Mouse (Mus musculus): ENCODE measurements at regions not wholly inside any gene's neighbourhood (a gene's known extent, or its start where the extent isn't known, plus 50 kb on each side); places are given as distances from the start of the nearest gene placed in this dataset.

GRCm38 (mm10) chr3:148343633-148344361 lies 646.6 kb downstream of the Adgrl2 start:
- H3K9me3 ChIP-seq (replicated peaks), result no peaks in the 10 kb centered on the region

GRCm38 (mm10) chr3:148343256-148343632 lies 647.1 kb downstream of the Adgrl2 start:
- Histone ChIP-seq H3K4me3 (no peak overlapping the region), H3K27ac (no peak overlapping the region), H3K36me3 (no peaks in the 10 kb centered on the region), H3K9me3 (replicated peaks) (no peaks in the 10 kb centered on the region), H3K9ac (no peak overlapping the region), H3K27me3 (replicated peaks) (no peaks in the 10 kb centered on the region), H3K4me1 (no peaks in the 10 kb centered on the region), H3K4me2 (no peak overlapping the region)
- ATAC-seq, result no peak
- 34% methylated on average over 3 of the region's 3 CpGs for WGBS (ENCODE audit: insufficient replicate concordance)

More at GRCm38 (mm10) chr3:148343633-148344361, 646.6 kb downstream of the Adgrl2 start:
- H3K27ac ChIP-seq, result no peak overlapping the region
- ATAC-seq, result no peak
- H3K4me2 ChIP-seq, result no peak overlapping the region
- WGBS (ENCODE audit: insufficient replicate concordance), result 39% methylated on average over 10 of the region's 10 CpGs
- no peak overlapping the region for H3K9ac ChIP-seq
- no peaks in the 10 kb centered on the region for H3K36me3 ChIP-seq
- no peaks in the 10 kb centered on the region for H3K27me3 ChIP-seq (replicated peaks)
- H3K4me1 ChIP-seq, result no peaks in the 10 kb centered on the region
- no peak overlapping the region for H3K4me3 ChIP-seq

- ATAC-seq, result no peak
- Histone ChIP-seq H3K4me1 (no peaks in the 10 kb centered on the region), H3K9me3 (replicated peaks) (no peaks in the 10 kb centered on the region), H3K27ac (no peak overlapping the region), H3K36me3 (no peaks in the 10 kb centered on the region), H3K4me2 (no peak overlapping the region), H3K27me3 (replicated peaks) (no peaks in the 10 kb centered on the region), H3K4me3 (no peak overlapping the region), H3K9ac (no peak overlapping the region)
- WGBS (ENCODE audit: insufficient replicate concordance), result 68% methylated on average over 2 of the region's 2 CpGs
Measured at GRCm38 (mm10) chr3:148339258-148339657, 651.1 kb downstream of the Adgrl2 start.

- Histone ChIP-seq H3K9me3 (replicated peaks) (no peaks in the 10 kb centered on the region), H3K27ac (no peak overlapping the region), H3K9ac (no peak overlapping the region), H3K36me3 (no peaks in the 10 kb centered on the region), H3K4me3 (no peak overlapping the region), H3K4me2 (peak overlapping the region; percentile 32), H3K4me1 (no peaks in the 10 kb centered on the region), H3K27me3 (replicated peaks) (no peaks in the 10 kb centered on the region)
- no peak for ATAC-seq
- 41% methylated on average over 6 of the region's 6 CpGs for WGBS (ENCODE audit: insufficient replicate concordance)
Measured at GRCm38 (mm10) chr3:148336640-148337039, 653.7 kb downstream of the Adgrl2 start.

- Histone ChIP-seq H3K36me3 (no peaks in the 10 kb centered on the region), H3K9me3 (replicated peaks) (no peaks in the 10 kb centered on the region), H3K4me2 (peak overlapping the region; percentile 32), H3K9ac (no peak overlapping the region), H3K4me3 (no peak overlapping the region), H3K27me3 (replicated peaks) (no peaks in the 10 kb centered on the region), H3K27ac (no peak overlapping the region), H3K4me1 (no peaks in the 10 kb centered on the region)
- 9% methylated on average over 15 of the region's 15 CpGs for WGBS (ENCODE audit: insufficient replicate concordance)
- ATAC-seq, result 0 out of 2 replicates have a peak, but pooled peaks have one; percentile 32
Measured at GRCm38 (mm10) chr3:148336091-148336511, 654.3 kb downstream of the Adgrl2 start.

- 75% methylated on average over 7 of the region's 7 CpGs for whole genome bisulfite sequencing (ENCODE audit: insufficient replicate concordance)
- no peaks in the 10 kb centered on the region for H3K9me3 ChIP-seq (replicated peaks)
- no peaks in the 10 kb centered on the region for H3K27me3 ChIP-seq (replicated peaks)
- H3K36me3 ChIP-seq, result no peaks in the 10 kb centered on the region
- no peak overlapping the region for H3K27ac ChIP-seq
- no peak overlapping the region for H3K4me3 ChIP-seq
- H3K9ac ChIP-seq, result no peak overlapping the region
- no peak for ATAC-seq
- H3K4me2 ChIP-seq, result peak overlapping the region; percentile 32; the same call in 1 of the 2 replicates
- no peaks in the 10 kb centered on the region for H3K4me1 ChIP-seq
Measured at GRCm38 (mm10) chr3:148335654-148336053, 654.7 kb downstream of the Adgrl2 start.

- Histone ChIP-seq H3K27me3 (replicated peaks) (no peaks in the 10 kb centered on the region), H3K27ac (no peak overlapping the region), H3K4me1 (no peaks in the 10 kb centered on the region), H3K4me3 (no peak overlapping the region), H3K9me3 (replicated peaks) (no peaks in the 10 kb centered on the region), H3K9ac (no peak overlapping the region), H3K36me3 (no peaks in the 10 kb centered on the region), H3K4me2 (no peak overlapping the region)
- ATAC-seq, result no peak
- WGBS (ENCODE audit: insufficient replicate concordance), result 66% methylated on average over 2 of the region's 2 CpGs
Measured at GRCm38 (mm10) chr3:148324911-148325621, 665.3 kb downstream of the Adgrl2 start.

- no peak for ATAC-seq
- Histone ChIP-seq H3K27me3 (replicated peaks) (no peaks in the 10 kb centered on the region), H3K9me3 (replicated peaks) (no peaks in the 10 kb centered on the region), H3K27ac (no peak overlapping the region), H3K9ac (no peak overlapping the region), H3K4me3 (no peak overlapping the region), H3K4me1 (no peaks in the 10 kb centered on the region), H3K4me2 (no peak overlapping the region), H3K36me3 (no peaks in the 10 kb centered on the region)
- WGBS (ENCODE audit: insufficient replicate concordance), result 64% methylated on average over 3 of the region's 3 CpGs
Measured at GRCm38 (mm10) chr3:148321894-148322293, 668.5 kb downstream of the Adgrl2 start.

- Histone ChIP-seq H3K9me3 (replicated peaks) (no peaks in the 10 kb centered on the region), H3K4me2 (no peak overlapping the region), H3K9ac (no peak overlapping the region), H3K4me1 (no peaks in the 10 kb centered on the region), H3K27me3 (replicated peaks) (no peaks in the 10 kb centered on the region), H3K4me3 (no peak overlapping the region), H3K36me3 (no peaks in the 10 kb centered on the region), H3K27ac (no peak overlapping the region)
- no peak for ATAC-seq
- WGBS (ENCODE audit: insufficient replicate concordance), result 69% methylated on average over 3 of the region's 3 CpGs
Measured at GRCm38 (mm10) chr3:148316198-148316597, 674.2 kb downstream of the Adgrl2 start.

GRCm38 (mm10) chr3:148315286-148315685 lies 675.1 kb downstream of the Adgrl2 start:
- WGBS (ENCODE audit: insufficient replicate concordance), result 73% methylated on average over 1 of the region's 1 CpGs
- Histone ChIP-seq H3K4me2 (no peak overlapping the region), H3K9me3 (replicated peaks) (no peaks in the 10 kb centered on the region), H3K9ac (no peak overlapping the region), H3K27me3 (replicated peaks) (no peaks in the 10 kb centered on the region), H3K4me1 (no peaks in the 10 kb centered on the region), H3K36me3 (no peaks in the 10 kb centered on the region), H3K4me3 (no peak overlapping the region), H3K27ac (no peak overlapping the region)
- no peak for ATAC-seq

GRCm38 (mm10) chr3:148295515-148295914 lies 694.8 kb downstream of the Adgrl2 start:
- no peaks in the 10 kb centered on the region for H3K9me3 ChIP-seq (replicated peaks)
- no peak overlapping the region for H3K4me2 ChIP-seq
- no peaks in the 10 kb centered on the region for H3K36me3 ChIP-seq
- 74% methylated on average over 5 of the region's 5 CpGs for WGBS (ENCODE audit: insufficient replicate concordance)
- H3K4me1 ChIP-seq, result no peaks in the 10 kb centered on the region
- no peak overlapping the region for H3K4me3 ChIP-seq
- no peak overlapping the region for H3K27ac ChIP-seq
- H3K27me3 ChIP-seq (replicated peaks), result no peaks in the 10 kb centered on the region
- H3K9ac ChIP-seq, result no peak overlapping the region
- ATAC-seq, result no peak

- no peaks in the 10 kb centered on the region for H3K36me3 ChIP-seq
- 0 out of 2 replicates have a peak, but pooled peaks cover 3% of the 10 kb centered on the region for H3K4me1 ChIP-seq
- ATAC-seq, result no peak
- no peak overlapping the region for H3K9ac ChIP-seq
- no peak overlapping the region for H3K4me2 ChIP-seq
- no peaks in the 10 kb centered on the region for H3K9me3 ChIP-seq (replicated peaks)
- WGBS (ENCODE audit: insufficient replicate concordance), result 17% methylated on average over 3 of the region's 3 CpGs
- H3K4me3 ChIP-seq, result no peak overlapping the region
- H3K27me3 ChIP-seq (replicated peaks), result no peaks in the 10 kb centered on the region
- no peak overlapping the region for H3K27ac ChIP-seq
Measured at GRCm38 (mm10) chr3:148278978-148279377, 711.4 kb downstream of the Adgrl2 start.
